Mouse (Mus musculus) forebrain, embryonic 16.5 days (tissue): ENCODE data around the gene Adgrf3. TPM values are rescaled to one million over a fixed set of nuclear protein-coding genes. Genes with fewer than 3 reads are reported as not detected.

Experiments
- ATAC-seq: fragments of 200-750 bp; cut with Nextera tagmentation; 2 replicates; pipeline ENCODE4 v1.8.0; 2017; ENCODE audit warnings: mild to moderate bottlenecking, moderate library complexity
- H3K27ac ChIP-seq: fragments of 300-500 bp; sonication (generic); 2 replicates; pipeline ENCODE4 v1.5.1; 2014; ENCODE audit warnings: low read length, control low read depth
- H3K27me3 ChIP-seq: fragments of 300-500 bp; sonication (generic); replicated peaks from 2 replicates; pipeline ENCODE4 v1.6.1; 2014; ENCODE audit warnings: low read length; ENCODE audit not compliant: control insufficient read depth, insufficient read depth
- H3K36me3 ChIP-seq: fragments of 300-500 bp; sonication (generic); 2 replicates; pipeline ENCODE4 v1.6.1; 2014; ENCODE audit not compliant: control insufficient read depth, insufficient read depth
- H3K4me1 ChIP-seq: fragments of 300-500 bp; sonication (generic); replicated peaks from 2 replicates; pipeline ENCODE4 v1.6.1; 2014; ENCODE audit warnings: low read length; ENCODE audit not compliant: control insufficient read depth, insufficient read depth
- H3K4me2 ChIP-seq: fragments of 300-500 bp; sonication (generic); 2 replicates; pipeline ENCODE4 v1.6.1; 2014; ENCODE audit warnings: mild to moderate bottlenecking, low read length, control low read depth
- H3K4me3 ChIP-seq: fragments of 300-500 bp; sonication (generic); replicated peaks from 2 replicates; pipeline ENCODE4 v1.5.1; 2014; ENCODE audit warnings: mild to moderate bottlenecking, low read length, control low read depth
- H3K9ac ChIP-seq: fragments of 300-500 bp; sonication (generic); replicated peaks from 2 replicates; pipeline ENCODE4 v1.6.1; 2014; ENCODE audit warnings: low read depth, low read length, control low read depth
- H3K9me3 ChIP-seq: fragments of 300-500 bp; sonication (generic); 2 replicates; pipeline ENCODE4 v1.6.1; 2016; ENCODE audit warnings: low read length; ENCODE audit not compliant: control insufficient read depth
- WGBS: fragments of 180-500 bp; shearing (Covaris S2); extraction: QIAGEN DNeasy Blood & Tissue Kit; methylation state at CpG from one replicate; pipeline ENCODE4 v1.1.7; 2014; 5-methylcytosine and 5-hydroxymethylcytosine counted together
- polyA plus RNA-seq: library from polyadenylated mRNA; unstranded; fragments of >200 nt; fragmentation: Nextera tagmentation; extraction: Ambion mirVana; gene quantifications from 2 replicates; pipeline ENCODE4 v1.2.1, GENCODE M21; 2015

The Adgrf3 gene
- polyA plus RNA-seq, 1 experiment from 2014 or later, result not detected

DNA sequence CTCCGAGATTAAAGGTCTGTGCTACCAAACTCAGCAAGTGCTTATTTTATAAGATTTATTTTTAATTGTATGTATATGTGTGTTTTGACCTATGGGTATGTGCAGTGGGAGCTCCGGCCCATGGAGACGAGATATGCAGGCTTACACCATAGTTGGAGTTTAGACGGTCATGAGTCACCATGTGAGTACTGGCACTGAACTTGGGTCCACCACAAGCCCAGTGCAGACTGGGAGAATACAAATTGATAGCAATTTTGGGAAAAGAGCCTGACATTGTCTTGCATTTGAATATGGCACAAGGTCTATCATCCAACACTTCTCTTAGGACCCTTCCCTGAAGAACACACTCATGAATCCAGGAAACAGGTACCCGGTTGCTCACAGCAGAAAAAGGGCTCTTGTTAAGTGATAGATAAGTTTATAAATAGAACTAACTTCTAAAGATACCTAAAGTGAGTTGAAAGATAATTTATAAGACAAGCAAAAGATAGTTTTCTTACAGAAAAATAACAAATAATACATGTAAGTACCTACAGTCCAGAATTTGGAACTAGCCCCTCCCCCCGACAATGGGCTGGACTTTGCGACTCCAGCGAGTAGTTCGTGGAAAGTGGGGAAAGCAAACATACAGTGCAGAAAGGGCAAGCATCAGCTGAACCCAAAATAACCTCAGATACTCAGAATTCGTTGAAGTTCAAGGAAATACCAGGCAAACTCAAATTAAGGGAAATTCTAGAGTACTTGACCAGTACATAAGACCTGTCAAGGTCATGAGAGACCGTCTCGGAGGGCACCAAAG lies 17.6 kb downstream of the Adgrf3 start:
- Histone ChIP-seq H3K27me3 (no peaks in the 10 kb centered on the region), H3K36me3 (peaks cover 19% of the 10 kb centered on the region), H3K9me3 (no peaks in the 10 kb centered on the region), H3K4me1 (no peaks in the 10 kb centered on the region), H3K27ac (no peak overlapping the region), H3K4me3 (no peak overlapping the region), H3K4me2 (no peak overlapping the region), H3K9ac (no peak overlapping the region)
- ATAC-seq, result no peak
- WGBS, result 95% methylated on average over 12 of the region's 12 CpGs

DNA sequence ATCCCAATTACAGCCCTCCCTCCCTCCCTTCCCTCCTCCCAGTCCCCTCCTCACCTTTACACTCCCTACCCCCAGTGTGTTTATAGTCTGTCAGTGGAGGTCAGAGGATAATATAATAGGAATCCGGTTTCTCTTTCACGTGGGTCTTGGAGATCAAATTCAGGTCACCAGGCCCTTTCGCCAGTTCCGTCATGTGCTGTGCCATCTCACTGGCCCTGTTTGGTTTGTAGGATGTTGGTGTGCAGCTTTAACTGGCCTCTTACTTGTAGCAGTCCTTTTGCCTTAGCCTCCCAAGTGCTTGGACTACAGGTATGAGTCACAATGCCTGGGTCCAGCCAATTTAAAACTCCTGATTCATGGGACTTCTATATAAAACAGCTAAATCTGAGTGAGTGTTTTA lies 29.7 kb downstream of the Adgrf3 start:
- Histone ChIP-seq H3K9me3 (no peaks in the 10 kb centered on the region), H3K36me3 (peaks cover 23% of the 10 kb centered on the region), H3K27ac (no peak overlapping the region), H3K4me1 (no peaks in the 10 kb centered on the region), H3K27me3 (no peaks in the 10 kb centered on the region), H3K9ac (no peak overlapping the region), H3K4me2 (no peak overlapping the region), H3K4me3 (no peak overlapping the region)
- no peak for ATAC-seq
- 79% methylated on average over 4 of the region's 4 CpGs for WGBS

- no peaks in the 10 kb centered on the region for H3K4me1 ChIP-seq
- no peak overlapping the region for H3K9ac ChIP-seq
- no peak overlapping the region for H3K4me3 ChIP-seq
- 57% methylated on average over 20 of the region's 20 CpGs for WGBS
- no peak for ATAC-seq
- no peak overlapping the region for H3K27ac ChIP-seq
- no peak overlapping the region for H3K4me2 ChIP-seq
- H3K27me3 ChIP-seq, result no peaks in the 10 kb centered on the region
- H3K36me3 ChIP-seq, result peaks cover 11% of the 10 kb centered on the region
- no peaks in the 10 kb centered on the region for H3K9me3 ChIP-seq
These were observed 32.4 kb downstream of the Adgrf3 start for GRCm38 (mm10) chr5:30172931-30173692.

DNA sequence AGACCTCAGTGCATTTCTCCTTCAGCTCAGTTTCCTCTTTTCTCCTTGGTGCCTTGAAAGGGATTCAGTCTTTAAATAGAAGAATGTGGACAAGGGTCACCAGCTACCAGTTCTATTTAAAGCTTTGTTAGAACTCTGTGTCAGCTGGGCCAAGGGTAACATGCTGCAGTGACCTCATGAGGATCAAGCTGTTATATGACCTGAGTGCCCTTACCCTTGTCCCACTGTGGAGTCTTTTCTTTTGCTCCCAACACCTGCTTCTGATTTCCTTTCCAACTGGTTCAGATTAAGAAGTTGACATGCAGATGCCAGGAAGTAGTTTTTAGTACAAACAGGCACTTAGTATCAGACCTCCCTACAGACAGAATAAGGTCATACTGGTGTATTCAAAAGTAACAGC lies 33.4 kb downstream of the Adgrf3 start:
- Histone ChIP-seq H3K4me2 (no peak overlapping the region), H3K36me3 (peaks cover 10% of the 10 kb centered on the region), H3K4me3 (no peak overlapping the region), H3K4me1 (no peaks in the 10 kb centered on the region), H3K27ac (no peak overlapping the region), H3K9ac (no peak overlapping the region), H3K27me3 (no peaks in the 10 kb centered on the region), H3K9me3 (no peaks in the 10 kb centered on the region)
- no peak for ATAC-seq

DNA sequence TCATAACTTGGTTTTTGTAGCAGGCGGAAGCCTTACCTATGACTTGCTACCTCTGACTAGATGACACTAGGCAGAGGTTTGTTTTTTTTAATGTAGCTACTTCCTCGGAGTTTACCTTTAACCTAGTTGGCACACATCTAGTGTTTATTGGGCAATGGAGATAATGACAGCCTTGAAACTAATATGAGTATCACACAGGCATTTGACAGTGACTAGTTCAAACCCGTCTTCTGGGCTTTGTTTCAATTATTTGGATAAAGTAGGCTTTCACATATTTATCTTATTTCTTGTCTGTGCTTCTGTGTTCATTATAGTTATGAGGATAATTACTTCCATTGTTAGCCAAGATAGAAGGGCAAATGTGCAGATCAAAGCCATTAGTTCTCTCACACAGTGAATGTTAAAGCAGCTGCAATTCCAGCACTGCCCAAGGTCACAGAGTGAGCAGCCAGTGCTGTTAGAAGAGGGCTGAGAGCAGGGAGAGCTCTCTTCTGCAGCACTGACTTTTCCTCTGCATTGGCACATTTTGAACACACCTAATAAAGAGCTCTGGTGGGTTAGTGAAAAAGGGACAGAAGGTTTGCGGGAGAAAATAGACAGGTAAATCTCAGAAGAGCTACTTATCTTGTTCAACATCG lies 35.1 kb downstream of the Adgrf3 start:
- H3K4me3 ChIP-seq, result no peak overlapping the region
- H3K27me3 ChIP-seq, result no peaks in the 10 kb centered on the region
- no peak overlapping the region for H3K9ac ChIP-seq
- no peaks in the 10 kb centered on the region for H3K9me3 ChIP-seq
- 83% methylated on average over 5 of the region's 5 CpGs for WGBS
- H3K27ac ChIP-seq, result no peak overlapping the region
- H3K36me3 ChIP-seq, result 0 out of 2 replicates have a peak, but pooled peaks cover 5% of the 10 kb centered on the region
- no peaks in the 10 kb centered on the region for H3K4me1 ChIP-seq
- ATAC-seq, result no peak
- H3K4me2 ChIP-seq, result no peak overlapping the region

- H3K36me3 ChIP-seq, result 0 out of 2 replicates have a peak, but pooled peaks cover 2% of the 10 kb centered on the region
- no peak for ATAC-seq
- no peak overlapping the region for H3K4me2 ChIP-seq
- no peaks in the 10 kb centered on the region for H3K27me3 ChIP-seq
- H3K4me3 ChIP-seq, result no peak overlapping the region
- WGBS, result 96% methylated on average over 5 of the region's 5 CpGs
- no peak overlapping the region for H3K27ac ChIP-seq
- no peaks in the 10 kb centered on the region for H3K4me1 ChIP-seq
- no peak overlapping the region for H3K9ac ChIP-seq
- H3K9me3 ChIP-seq, result no peaks in the 10 kb centered on the region
These were observed 40.1 kb downstream of the Adgrf3 start for GRCm38 (mm10) chr5:30165234-30165946.

DNA sequence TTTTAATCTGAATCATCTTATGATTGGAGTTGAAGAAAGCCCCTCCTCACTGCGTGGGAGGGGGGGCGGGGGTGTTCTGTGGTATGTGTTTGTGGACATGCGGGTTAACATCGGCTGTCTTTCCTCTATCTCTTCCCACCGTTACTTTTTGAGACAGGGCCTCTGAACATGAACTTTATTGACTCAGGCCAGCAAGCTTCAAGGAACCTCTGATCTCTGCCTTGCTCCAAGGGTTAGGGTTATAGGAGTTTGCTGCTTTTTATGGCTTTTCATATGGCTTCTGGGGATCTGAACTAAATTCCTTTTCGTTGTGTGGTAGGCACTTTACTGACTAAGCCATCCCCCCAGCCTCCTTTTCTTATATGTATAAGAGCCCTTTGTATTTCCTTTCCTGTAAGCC lies 43.2 kb downstream of the Adgrf3 start:
- no peak for ATAC-seq

DNA sequence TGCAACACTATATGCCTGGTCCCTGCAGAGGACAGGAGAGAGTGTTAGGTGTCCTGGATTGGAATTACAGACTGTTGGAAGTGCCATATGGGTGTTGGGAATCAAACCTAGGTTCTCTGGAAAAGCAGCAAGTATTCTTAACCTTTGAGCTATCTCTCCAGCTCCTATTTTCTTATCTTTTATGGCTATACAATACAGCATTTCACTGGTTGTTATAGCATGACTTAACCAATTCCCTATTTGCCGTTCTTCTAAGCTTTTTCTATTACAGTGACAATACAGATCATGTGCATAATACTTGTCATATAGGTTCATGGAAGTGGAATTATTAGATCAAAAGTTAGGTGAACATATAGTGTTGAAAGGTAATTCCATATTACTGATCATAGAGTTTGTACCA lies 43.7 kb downstream of the Adgrf3 start:
- Histone ChIP-seq H3K27ac (no peak overlapping the region), H3K36me3 (no peaks in the 10 kb centered on the region), H3K9ac (no peak overlapping the region), H3K4me2 (no peak overlapping the region), H3K9me3 (no peaks in the 10 kb centered on the region), H3K4me1 (peaks cover 1% of the 10 kb centered on the region; the same call in 1 of the 2 replicates), H3K4me3 (no peak overlapping the region), H3K27me3 (no peaks in the 10 kb centered on the region)
- ATAC-seq, result no peak
- 91% methylated on average over 1 of the region's 1 CpGs for WGBS

More for the DNA sequence above, 43.2 kb downstream of the Adgrf3 start:
- H3K36me3 ChIP-seq, result no peaks in the 10 kb centered on the region
- H3K27me3 ChIP-seq, result no peaks in the 10 kb centered on the region
- no peaks in the 10 kb centered on the region for H3K9me3 ChIP-seq
- H3K4me2 ChIP-seq, result no peak overlapping the region
- 87% methylated on average over 6 of the region's 6 CpGs for WGBS
- H3K27ac ChIP-seq, result no peak overlapping the region
- no peaks in the 10 kb centered on the region; the same call in 1 of the 2 replicates for H3K4me1 ChIP-seq
- no peak overlapping the region for H3K9ac ChIP-seq
- H3K4me3 ChIP-seq, result no peak overlapping the region

GRCm38 (mm10) chr5:30159601-30160000 lies 45.9 kb downstream of the Adgrf3 start:
- H3K9ac ChIP-seq, result no peak overlapping the region
- H3K4me1 ChIP-seq, result peaks cover 11% of the 10 kb centered on the region
- no peaks in the 10 kb centered on the region for H3K27me3 ChIP-seq
- no peak overlapping the region for H3K4me2 ChIP-seq
- H3K36me3 ChIP-seq, result no peaks in the 10 kb centered on the region
- no peak overlapping the region for H3K27ac ChIP-seq
- no peaks in the 10 kb centered on the region for H3K9me3 ChIP-seq
- 90% methylated on average over 6 of the region's 6 CpGs for WGBS
- ATAC-seq, result no peak
- no peak overlapping the region for H3K4me3 ChIP-seq
